Mouse (Mus musculus) intestine, embryonic 14.5 days (tissue): ENCODE data around the gene Mboat1. TPM values are rescaled to one million over a fixed set of nuclear protein-coding genes. Genes with fewer than 3 reads are reported as not detected.

Experiments used
- ATAC-seq: fragments of 200-750 bp; cut with Nextera tagmentation; replicated peaks from 2 replicates; pipeline ENCODE4 v1.8.0; 2017; ENCODE audit warnings: low read depth, moderate number of reproducible peaks, moderate TSS enrichment, moderate library complexity; ENCODE audit not compliant: low FRiP score, low TSS enrichment
- DNase-seq: peaks from one replicate; pipeline ENCODE4 v3.0.0-alpha.2; 2018; ENCODE audit warnings: low spot score
- H3K27ac ChIP-seq: fragments of 300-500 bp; sonication (generic); 2 replicates; pipeline ENCODE4 v1.5.1; 2014; ENCODE audit warnings: low read depth, mild to moderate bottlenecking, control low read depth
- H3K27me3 ChIP-seq: fragments of 300-500 bp; sonication (generic); replicated peaks from 2 replicates; pipeline ENCODE4 v1.6.1; 2014; ENCODE audit warnings: low read length, control low read depth; ENCODE audit not compliant: control insufficient read depth, insufficient read depth
- H3K36me3 ChIP-seq: fragments of 300-500 bp; sonication (generic); 2 replicates; pipeline ENCODE4 v1.6.1; 2014; ENCODE audit warnings: low read length, control low read depth; ENCODE audit not compliant: control insufficient read depth, insufficient read depth
- H3K4me1 ChIP-seq: fragments of 300-500 bp; sonication (generic); replicated peaks from 2 replicates; pipeline ENCODE4 v1.6.1; 2014; ENCODE audit warnings: low read length, control low read depth, mixed read lengths; ENCODE audit not compliant: control insufficient read depth, insufficient read depth
- H3K4me2 ChIP-seq: fragments of 300-500 bp; sonication (generic); 2 replicates; pipeline ENCODE4 v1.6.1; 2014; ENCODE audit warnings: low read length
- H3K4me3 ChIP-seq: fragments of 300-500 bp; sonication (generic); 2 replicates; pipeline ENCODE4 v1.5.1; 2014; ENCODE audit warnings: low read depth, low read length, control low read depth, mixed read lengths
- H3K9ac ChIP-seq: fragments of 300-500 bp; sonication (generic); 2 replicates; pipeline ENCODE4 v1.6.1; 2014; ENCODE audit warnings: mild to moderate bottlenecking, low read length
- H3K9me3 ChIP-seq: fragments of 300-500 bp; sonication (generic); 2 replicates; pipeline ENCODE4 v1.6.1; 2016; ENCODE audit warnings: low read length, control low read depth; ENCODE audit not compliant: control insufficient read depth
- WGBS: fragments of 180-500 bp; shearing (Covaris S2); extraction: QIAGEN DNeasy Blood & Tissue Kit; methylation state at CpG from one replicate; pipeline ENCODE4 v1.1.7; 2014; 5-methylcytosine and 5-hydroxymethylcytosine counted together
- polyA plus RNA-seq: library from polyadenylated mRNA; unstranded; fragments of >200 nt; fragmentation: Nextera tagmentation; extraction: Ambion mirVana; gene quantifications from 2 replicates; pipeline ENCODE4 v1.2.1, GENCODE M21; 2014

Gene Mboat1
- polyA plus RNA-seq, 1 experiment from 2014 or later: 49.6 TPM

DNA sequence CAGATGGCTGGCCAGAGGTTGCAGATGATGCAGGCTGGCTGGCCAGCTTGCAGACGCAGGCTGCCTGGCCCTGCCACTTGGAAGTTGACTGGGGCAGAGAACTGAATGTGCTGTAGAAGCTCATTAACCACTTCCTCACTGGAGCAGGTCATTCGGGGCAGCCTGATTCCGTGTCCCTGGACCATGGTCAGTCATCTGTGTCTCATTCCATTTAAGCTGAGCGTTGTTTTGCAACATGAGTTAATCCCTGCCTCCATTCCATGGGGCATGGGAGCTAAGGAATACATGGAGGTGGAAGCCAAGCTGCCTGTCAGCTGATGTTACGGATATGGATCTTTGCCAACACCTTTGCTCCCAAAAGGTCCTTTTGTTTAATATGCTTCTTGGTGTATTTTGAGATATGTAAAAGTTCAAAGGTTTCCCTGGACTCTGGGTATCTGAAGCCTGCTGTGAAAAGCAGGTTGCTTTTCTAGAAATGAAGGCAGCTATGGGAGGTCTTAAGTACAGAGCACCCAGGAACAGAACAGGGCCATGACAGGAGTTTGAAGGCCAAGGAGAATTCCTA lies 114.1 kb downstream of the Mboat1 start:
- Histone ChIP-seq H3K4me2 (no peak overlapping the region), H3K9me3 (no peaks in the 10 kb centered on the region), H3K4me3 (no peak overlapping the region), H3K36me3 (no peaks in the 10 kb centered on the region), H3K27ac (no peak overlapping the region), H3K27me3 (no peaks in the 10 kb centered on the region), H3K9ac (no peak overlapping the region), H3K4me1 (no peaks in the 10 kb centered on the region)
- ATAC-seq: no peak
- 67% methylated on average over 5 of the region's 5 CpGs for WGBS
- DNase-seq: no peak

DNA sequence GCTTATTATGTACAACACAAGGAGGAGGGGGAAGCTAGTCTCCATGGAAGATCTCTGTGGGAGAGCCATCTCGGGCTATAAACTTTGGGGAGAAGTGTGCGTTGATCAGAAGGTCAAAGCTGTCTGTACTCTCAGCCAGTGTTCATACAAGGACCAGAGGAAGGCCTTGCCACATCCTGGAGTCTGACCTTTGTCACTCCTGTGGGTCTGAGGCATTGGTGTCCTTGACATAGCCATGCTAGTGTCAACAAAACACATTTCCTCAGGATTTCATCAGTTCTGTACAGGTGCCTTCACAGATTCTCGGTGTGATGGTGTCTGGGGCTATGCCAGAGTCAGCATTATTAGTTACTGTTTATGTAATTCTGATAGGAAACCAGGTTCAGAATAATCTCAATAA lies 115.1 kb downstream of the Mboat1 start:
- Histone ChIP-seq H3K27ac (no peak overlapping the region), H3K4me3 (no peak overlapping the region), H3K9ac (no peak overlapping the region), H3K36me3 (no peaks in the 10 kb centered on the region), H3K27me3 (no peaks in the 10 kb centered on the region), H3K4me2 (no peak overlapping the region), H3K4me1 (no peaks in the 10 kb centered on the region), H3K9me3 (no peaks in the 10 kb centered on the region)
- no peak for ATAC-seq
- no peak for DNase-seq
- 73% methylated on average over 3 of the region's 3 CpGs for WGBS

DNA sequence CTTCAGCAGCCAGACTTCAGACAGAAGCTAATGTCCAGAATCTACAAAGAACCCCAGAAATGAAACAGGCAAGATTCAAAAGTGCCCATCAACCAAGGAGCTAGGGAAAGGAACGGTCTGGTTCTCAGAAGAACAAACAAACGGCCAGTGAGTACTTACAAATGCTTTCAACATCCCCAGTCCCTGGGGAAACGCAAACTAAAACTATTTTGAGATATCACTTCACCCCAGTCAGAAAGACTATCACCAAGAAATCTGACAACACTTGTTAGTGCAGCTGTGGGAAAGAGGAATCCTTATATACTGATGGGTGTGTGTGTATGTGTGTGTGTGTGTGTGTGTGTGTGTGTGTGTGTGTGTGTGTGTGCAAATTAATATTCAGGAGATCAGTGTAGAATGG lies 116.4 kb downstream of the Mboat1 start:
- DNase-seq (no peak), ATAC-seq (no peak)
- H3K4me1 ChIP-seq: no peaks in the 10 kb centered on the region
- H3K27me3 ChIP-seq: no peaks in the 10 kb centered on the region
- H3K36me3 ChIP-seq: no peaks in the 10 kb centered on the region
- no peak overlapping the region for H3K9ac ChIP-seq
- no peak overlapping the region for H3K4me2 ChIP-seq
- no peaks in the 10 kb centered on the region for H3K9me3 ChIP-seq
- no peak overlapping the region for H3K27ac ChIP-seq
- no peak overlapping the region for H3K4me3 ChIP-seq
- 21% methylated on average over 3 of the region's 3 CpGs for WGBS

DNA sequence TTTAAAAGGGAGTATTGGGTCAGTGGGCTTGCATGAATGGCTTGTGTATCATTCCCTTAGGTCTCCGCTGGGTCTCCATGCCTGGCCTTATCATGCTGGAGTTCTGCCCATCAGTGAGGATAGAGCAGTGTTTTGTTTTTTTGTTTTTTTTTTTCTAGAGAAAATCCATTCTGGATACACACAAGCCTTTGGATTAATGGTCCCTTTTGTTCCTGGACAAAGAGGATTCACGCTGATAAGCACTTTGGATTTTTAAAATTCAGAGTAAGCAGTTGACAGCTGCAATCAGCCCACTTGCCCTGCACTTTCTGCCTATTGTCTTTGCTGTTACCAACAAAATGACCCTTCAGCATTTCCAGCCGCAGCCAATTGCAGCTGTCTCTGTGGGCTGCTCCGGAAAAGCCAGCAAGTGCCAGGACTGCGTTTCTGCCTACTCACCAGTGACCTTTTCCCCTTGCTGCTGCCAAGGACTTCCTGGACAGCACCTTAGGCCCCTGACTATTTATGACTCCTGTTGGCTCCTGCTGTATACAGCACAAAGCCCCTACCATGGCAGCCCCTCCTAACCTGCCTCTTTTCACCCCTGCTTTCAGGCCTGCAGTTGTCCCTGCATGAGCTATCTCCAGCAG lies 117.5 kb downstream of the Mboat1 start:
- H3K27ac ChIP-seq: no peak overlapping the region
- no peaks in the 10 kb centered on the region for H3K4me1 ChIP-seq
- ATAC-seq: no peak
- no peak overlapping the region for H3K4me2 ChIP-seq
- no peaks in the 10 kb centered on the region for H3K9me3 ChIP-seq
- DNase-seq: no peak
- H3K4me3 ChIP-seq: no peak overlapping the region
- WGBS: 42% methylated on average over 5 of the region's 5 CpGs
- no peaks in the 10 kb centered on the region for H3K36me3 ChIP-seq
- no peaks in the 10 kb centered on the region for H3K27me3 ChIP-seq
- no peak overlapping the region for H3K9ac ChIP-seq

DNA sequence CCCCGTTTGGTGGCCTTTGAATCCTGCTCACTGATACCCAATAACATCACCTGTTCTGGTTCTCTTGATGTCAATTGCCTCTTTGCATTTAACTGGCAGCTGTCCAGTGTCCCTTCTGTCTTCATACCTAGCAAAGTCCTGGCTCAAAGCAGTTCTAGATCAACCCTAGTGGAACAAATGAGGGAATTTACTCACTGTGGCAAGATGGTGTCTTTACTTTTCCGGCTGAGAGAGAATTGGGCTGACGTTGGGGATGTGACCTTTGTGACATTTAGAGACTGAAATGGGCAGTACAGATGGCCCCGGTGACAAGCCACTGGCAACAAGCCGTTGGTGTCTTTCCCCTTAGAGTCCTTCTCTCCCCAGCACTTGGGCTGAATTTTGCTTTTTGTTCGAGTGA lies 118.1 kb downstream of the Mboat1 start:
- WGBS: 75% methylated on average over 6 of the region's 6 CpGs
- H3K27ac ChIP-seq: no peak overlapping the region

DNA sequence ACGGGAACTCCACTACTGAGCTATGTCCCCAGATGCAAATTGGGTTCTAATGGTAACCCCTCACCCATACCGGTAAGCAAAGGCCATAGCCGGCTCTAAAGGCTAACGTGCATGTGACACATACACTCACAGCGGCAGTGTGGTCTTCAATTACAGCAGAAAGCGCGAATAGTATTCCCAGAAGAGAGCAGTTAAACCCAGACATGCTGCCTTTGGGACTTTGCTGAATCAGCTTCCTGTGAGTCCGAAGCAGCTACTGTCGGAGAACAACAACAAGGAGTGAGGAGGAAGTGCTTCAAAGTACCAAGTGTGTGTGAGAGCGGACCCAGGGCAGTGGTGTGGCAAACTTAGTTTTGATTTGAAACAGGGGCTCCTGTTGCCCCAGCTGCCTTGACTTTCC lies 122.5 kb downstream of the Mboat1 start:
- WGBS: 69% methylated on average over 10 of the region's 10 CpGs
- Histone ChIP-seq H3K4me1 (no peaks in the 10 kb centered on the region), H3K27me3 (no peaks in the 10 kb centered on the region), H3K27ac (no peak overlapping the region), H3K4me3 (no peak overlapping the region), H3K36me3 (no peaks in the 10 kb centered on the region), H3K9me3 (no peaks in the 10 kb centered on the region), H3K9ac (no peak overlapping the region), H3K4me2 (no peak overlapping the region)
- ATAC-seq (no peak), DNase-seq (no peak)

More for the DNA sequence above, 118.1 kb downstream of the Mboat1 start:
- Histone ChIP-seq H3K4me1 (no peaks in the 10 kb centered on the region), H3K9me3 (no peaks in the 10 kb centered on the region), H3K36me3 (no peaks in the 10 kb centered on the region), H3K4me3 (no peak overlapping the region), H3K4me2 (no peak overlapping the region), H3K9ac (no peak overlapping the region), H3K27me3 (no peaks in the 10 kb centered on the region)
- DNase-seq (no peak), ATAC-seq (no peak)

DNA sequence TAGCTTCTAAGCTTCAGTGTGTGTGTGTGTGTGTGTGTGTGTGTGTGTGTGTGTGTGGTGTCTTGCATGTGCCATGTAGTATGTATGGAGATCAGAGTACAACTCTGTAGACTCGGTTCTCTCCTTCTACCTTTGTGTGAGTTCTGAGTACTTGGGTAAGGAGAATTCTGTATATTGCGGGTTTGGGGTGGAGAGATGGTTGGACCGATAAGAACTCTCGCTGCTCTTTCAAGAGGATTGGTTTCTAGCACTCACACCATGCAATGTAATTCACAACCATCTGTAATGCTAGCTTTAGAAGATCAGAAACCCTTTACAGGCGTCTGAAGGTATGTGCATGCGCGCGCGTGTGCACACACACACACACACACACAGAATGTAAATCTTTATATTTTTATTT lies 123.0 kb downstream of the Mboat1 start:
- ATAC-seq: no peak
- Histone ChIP-seq H3K27ac (no peak overlapping the region), H3K9me3 (no peaks in the 10 kb centered on the region), H3K4me1 (no peaks in the 10 kb centered on the region), H3K4me2 (no peak overlapping the region), H3K4me3 (no peak overlapping the region), H3K9ac (no peak overlapping the region), H3K36me3 (no peaks in the 10 kb centered on the region), H3K27me3 (no peaks in the 10 kb centered on the region)
- 89% methylated on average over 9 of the region's 9 CpGs for WGBS
- no peak for DNase-seq

DNA sequence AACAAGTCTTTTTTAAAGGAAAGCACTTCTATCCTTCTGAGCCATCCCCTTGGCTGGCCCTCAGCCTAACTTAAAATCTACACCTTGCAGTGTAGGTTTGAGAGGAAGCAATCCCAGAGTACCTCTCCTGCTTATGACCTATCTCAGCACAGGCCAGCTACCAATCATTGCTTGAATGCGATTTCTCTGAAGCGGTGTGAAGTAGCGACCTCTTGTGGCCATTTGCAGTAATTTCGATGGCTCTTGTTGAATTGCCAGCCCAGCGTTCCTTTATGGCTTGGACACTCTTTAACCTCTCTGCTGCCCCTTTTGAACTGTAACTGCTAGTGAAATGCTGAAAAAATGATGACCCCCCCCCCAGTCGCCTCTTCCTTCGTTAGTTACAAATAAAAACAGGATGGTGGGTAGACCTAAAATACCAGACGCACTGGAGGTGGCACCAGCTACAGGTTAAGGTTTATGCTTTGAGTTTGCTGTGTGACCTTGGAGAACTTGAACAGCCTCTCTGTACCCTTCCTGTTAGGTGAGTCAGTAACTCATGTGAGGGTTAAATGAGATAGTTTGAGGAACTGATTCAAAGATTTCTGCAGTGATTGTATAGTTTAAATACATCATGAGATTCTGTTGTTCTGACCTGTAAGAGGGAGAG lies 123.7 kb downstream of the Mboat1 start:
- ATAC-seq: peak; percentile 51; the same call in 1 of the 2 replicates
- H3K27me3 ChIP-seq: no peaks in the 10 kb centered on the region
- WGBS: 12% methylated on average over 8 of the region's 8 CpGs
- H3K4me3 ChIP-seq: no peak overlapping the region
- H3K4me2 ChIP-seq: no peak overlapping the region
- H3K9me3 ChIP-seq: no peaks in the 10 kb centered on the region
- no peaks in the 10 kb centered on the region for H3K36me3 ChIP-seq
- peak; percentile 85 for DNase-seq
- H3K9ac ChIP-seq: no peak overlapping the region
- no peaks in the 10 kb centered on the region for H3K4me1 ChIP-seq
- no peak overlapping the region for H3K27ac ChIP-seq

DNA sequence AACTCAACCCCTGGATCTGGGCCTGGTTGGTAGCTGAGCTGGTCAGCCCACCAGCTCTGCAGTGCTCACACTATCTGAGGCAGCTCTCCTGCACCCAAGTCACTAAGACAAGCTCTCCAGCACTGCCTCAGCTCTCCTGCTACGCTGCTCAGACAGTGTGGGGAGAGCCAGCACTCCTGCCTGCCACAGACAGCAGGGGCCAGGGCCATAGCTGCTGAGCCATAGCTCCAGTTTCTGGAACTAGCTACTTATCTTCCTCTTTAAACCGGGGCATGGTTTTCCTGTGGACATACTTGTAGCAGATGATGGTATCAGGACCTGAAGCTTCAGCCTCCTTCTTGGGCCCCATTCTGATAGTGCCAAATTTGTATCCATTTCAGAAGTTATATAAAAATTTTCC lies 127.4 kb downstream of the Mboat1 start:
- Histone ChIP-seq H3K36me3 (no peaks in the 10 kb centered on the region), H3K4me3 (no peak overlapping the region), H3K9ac (no peak overlapping the region), H3K4me2 (no peak overlapping the region), H3K9me3 (no peaks in the 10 kb centered on the region), H3K27ac (no peak overlapping the region), H3K4me1 (no peaks in the 10 kb centered on the region), H3K27me3 (no peaks in the 10 kb centered on the region)
- WGBS: 83% methylated on average over 2 of the region's 2 CpGs
- DNase-seq (no peak), ATAC-seq (no peak)
